Mouse (Mus musculus) hindbrain, embryonic 16.5 days (tissue): Measurements from ENCODE around the gene Tbca. TPM values are rescaled to one million over a fixed set of nuclear protein-coding genes. Genes with fewer than 3 reads are reported as not detected.

ENCODE experiments used
- ATAC-seq: fragments of 200-750 bp; cut with Nextera tagmentation; 2 replicates; pipeline ENCODE4 v1.8.0; 2017; ENCODE audit warnings: moderate TSS enrichment, moderate library complexity
- H3K27ac ChIP-seq: fragments of 300-500 bp; sonication (generic); 2 replicates; pipeline ENCODE4 v1.5.1; 2014; ENCODE audit warnings: low read depth, mild to moderate bottlenecking, control low read depth, low read length, moderate library complexity
- H3K27me3 ChIP-seq: fragments of 300-500 bp; sonication (generic); replicated peaks from 2 replicates; pipeline ENCODE4 v1.6.1; 2014; ENCODE audit warnings: low read length; ENCODE audit not compliant: control insufficient read depth, insufficient read depth
- H3K36me3 ChIP-seq: fragments of 300-500 bp; sonication (generic); 2 replicates; pipeline ENCODE4 v1.6.1; 2014; ENCODE audit warnings: mild to moderate bottlenecking, low read length, moderate library complexity, mixed read lengths; ENCODE audit not compliant: control insufficient read depth, insufficient read depth
- H3K4me1 ChIP-seq: fragments of 300-500 bp; sonication (generic); 2 replicates; pipeline ENCODE4 v1.6.1; 2014; ENCODE audit warnings: low read depth, low read length; ENCODE audit not compliant: control insufficient read depth, insufficient read depth
- H3K4me2 ChIP-seq: fragments of 300-500 bp; sonication (generic); 2 replicates; pipeline ENCODE4 v1.6.1; 2014; ENCODE audit warnings: mild to moderate bottlenecking, low read length, control low read depth, moderate library complexity
- H3K4me3 ChIP-seq: fragments of 300-500 bp; sonication (generic); 2 replicates; pipeline ENCODE4 v1.5.1; 2014; ENCODE audit warnings: mild to moderate bottlenecking, low read length, control low read depth, moderate library complexity
- H3K9ac ChIP-seq: fragments of 300-500 bp; sonication (generic); 2 replicates; pipeline ENCODE4 v1.6.1; 2014; ENCODE audit warnings: low read depth, mild to moderate bottlenecking, control low read depth, low read length, moderate library complexity
- H3K9me3 ChIP-seq: fragments of 300-500 bp; sonication (generic); 2 replicates; pipeline ENCODE4 v1.6.1; 2014; ENCODE audit warnings: mild to moderate bottlenecking, low read length, moderate library complexity; ENCODE audit not compliant: control insufficient read depth
- WGBS: fragments of 180-500 bp; shearing (Covaris S2); extraction: QIAGEN DNeasy Blood & Tissue Kit; methylation state at CpG from one replicate; pipeline ENCODE4 v1.1.7; 2014; 5-methylcytosine and 5-hydroxymethylcytosine counted together
- polyA plus RNA-seq: library from polyadenylated mRNA; unstranded; fragments of >200 nt; fragmentation: Nextera tagmentation; extraction: Ambion mirVana; gene quantifications from 2 replicates; pipeline ENCODE4 v1.2.1, GENCODE M21; 2015

Tbca gene
- polyA plus RNA-seq, 1 experiment from 2014 or later: 273 TPM

- H3K9ac ChIP-seq: no peak overlapping the region
- H3K27ac ChIP-seq: no peak overlapping the region
- H3K4me2 ChIP-seq: no peak overlapping the region
- 60% methylated on average over 2 of the region's 2 CpGs for WGBS
- ATAC-seq: no peak
- no peaks in the 10 kb centered on the region for H3K27me3 ChIP-seq
- no peak overlapping the region for H3K4me3 ChIP-seq
- no peaks in the 10 kb centered on the region for H3K4me1 ChIP-seq
- H3K9me3 ChIP-seq: no peaks in the 10 kb centered on the region
- H3K36me3 ChIP-seq: peaks cover 5% of the 10 kb centered on the region
Observed at GRCm38 (mm10) chr13:94827847-94828246, 39.1 kb downstream of the Tbca start.

- Histone ChIP-seq H3K4me2 (no peak overlapping the region), H3K9me3 (no peaks in the 10 kb centered on the region), H3K4me3 (no peak overlapping the region), H3K4me1 (no peaks in the 10 kb centered on the region; the same call in none of the 2 replicates), H3K27me3 (no peaks in the 10 kb centered on the region), H3K27ac (0 out of 2 replicates have a peak overlapping the region, but pooled peaks have one; percentile 2), H3K36me3 (peaks cover 9% of the 10 kb centered on the region; the same call in 1 of the 2 replicates), H3K9ac (no peak overlapping the region)
- ATAC-seq: 0 out of 2 replicates have a peak, but pooled peaks have one; percentile 27
- WGBS: 53% methylated on average over 5 of the region's 5 CpGs
Observed at GRCm38 (mm10) chr13:94838047-94838720, 49.5 kb downstream of the Tbca start.

- Histone ChIP-seq H3K4me1 (no peaks in the 10 kb centered on the region; the same call in none of the 2 replicates), H3K27ac (no peak overlapping the region), H3K36me3 (peaks cover 6% of the 10 kb centered on the region; the same call in 1 of the 2 replicates), H3K9me3 (no peaks in the 10 kb centered on the region), H3K4me3 (no peak overlapping the region), H3K9ac (no peak overlapping the region), H3K4me2 (no peak overlapping the region), H3K27me3 (no peaks in the 10 kb centered on the region)
- peak; percentile 80 for ATAC-seq
- WGBS: 68% methylated on average over 8 of the region's 8 CpGs
Observed at GRCm38 (mm10) chr13:94838756-94839337, 50.1 kb downstream of the Tbca start.

GRCm38 (mm10) chr13:94843236-94843635, 54.5 kb downstream of the Tbca start:
- WGBS: 60% methylated on average over 5 of the region's 5 CpGs
- Histone ChIP-seq H3K27ac (no peak overlapping the region), H3K9ac (no peak overlapping the region), H3K4me3 (no peak overlapping the region), H3K36me3 (peaks cover 2% of the 10 kb centered on the region; the same call in 1 of the 2 replicates), H3K27me3 (no peaks in the 10 kb centered on the region), H3K9me3 (no peaks in the 10 kb centered on the region), H3K4me2 (no peak overlapping the region), H3K4me1 (no peaks in the 10 kb centered on the region; the same call in none of the 2 replicates)
- ATAC-seq: no peak

- no peak for ATAC-seq
- Histone ChIP-seq H3K9me3 (no peaks in the 10 kb centered on the region), H3K36me3 (peaks cover 2% of the 10 kb centered on the region; the same call in 1 of the 2 replicates), H3K4me3 (no peak overlapping the region), H3K9ac (no peak overlapping the region), H3K4me1 (no peaks in the 10 kb centered on the region), H3K27ac (no peak overlapping the region), H3K4me2 (no peak overlapping the region), H3K27me3 (no peaks in the 10 kb centered on the region)
- 79% methylated on average over 7 of the region's 7 CpGs for WGBS
Observed at GRCm38 (mm10) chr13:94847870-94848269, 59.2 kb downstream of the Tbca start.

- H3K4me1 ChIP-seq: no peaks in the 10 kb centered on the region
- no peak for ATAC-seq
- no peaks in the 10 kb centered on the region for H3K27me3 ChIP-seq
- no peaks in the 10 kb centered on the region for H3K36me3 ChIP-seq
- H3K9me3 ChIP-seq: no peaks in the 10 kb centered on the region
- H3K4me2 ChIP-seq: no peak overlapping the region
- no peak overlapping the region for H3K4me3 ChIP-seq
- WGBS: 76% methylated on average over 13 of the region's 13 CpGs
- H3K9ac ChIP-seq: no peak overlapping the region
- H3K27ac ChIP-seq: no peak overlapping the region
Observed at GRCm38 (mm10) chr13:94849351-94849750, 60.6 kb downstream of the Tbca start.

GRCm38 (mm10) chr13:94858016-94858575, 69.4 kb downstream of the Tbca start:
- Histone ChIP-seq H3K9ac (no peak overlapping the region), H3K4me1 (no peaks in the 10 kb centered on the region), H3K36me3 (no peaks in the 10 kb centered on the region), H3K9me3 (no peaks in the 10 kb centered on the region), H3K4me2 (no peak overlapping the region), H3K27ac (no peak overlapping the region), H3K27me3 (peaks cover 5% of the 10 kb centered on the region), H3K4me3 (no peak overlapping the region)
- 75% methylated on average over 8 of the region's 8 CpGs for WGBS
- no peak for ATAC-seq

- Histone ChIP-seq H3K4me2 (no peak overlapping the region), H3K4me1 (no peaks in the 10 kb centered on the region), H3K36me3 (no peaks in the 10 kb centered on the region), H3K27me3 (peaks cover 10% of the 10 kb centered on the region), H3K4me3 (no peak overlapping the region), H3K27ac (no peak overlapping the region), H3K9me3 (no peaks in the 10 kb centered on the region), H3K9ac (no peak overlapping the region)
- no peak for ATAC-seq
- WGBS: 78% methylated on average over 8 of the region's 8 CpGs
Observed at GRCm38 (mm10) chr13:94859256-94859655, 70.5 kb downstream of the Tbca start.

- no peak for ATAC-seq
- Histone ChIP-seq H3K9me3 (no peaks in the 10 kb centered on the region), H3K4me1 (no peaks in the 10 kb centered on the region), H3K9ac (no peak overlapping the region), H3K4me3 (no peak overlapping the region), H3K27me3 (peaks cover 40% of the 10 kb centered on the region), H3K27ac (no peak overlapping the region), H3K4me2 (no peak overlapping the region), H3K36me3 (no peaks in the 10 kb centered on the region)
- 75% methylated on average over 5 of the region's 5 CpGs for WGBS
Observed at GRCm38 (mm10) chr13:94862491-94863230, 74.0 kb downstream of the Tbca start.
